Mouse (Mus musculus) midbrain, postnatal 0 days (tissue): ENCODE results near the gene Baiap2l1. TPM values are rescaled to one million over a fixed set of nuclear protein-coding genes. Genes with fewer than 3 reads are reported as not detected.
A peak's percentile ranks its signal among the peaks of the same experiment; 100 is the strongest.

Source experiments
- ATAC-seq: fragments of 200-750 bp; cut with Nextera tagmentation; 2 replicates; pipeline ENCODE4 v1.8.0; 2017; ENCODE audit warnings: moderate number of reproducible peaks, mild to moderate bottlenecking, moderate TSS enrichment, moderate library complexity; ENCODE audit not compliant: low FRiP score
- DNase-seq: peaks from one replicate; pipeline ENCODE4 v3.0.0-alpha.2; 2015; ENCODE audit warnings: low spot score
- H3K27ac ChIP-seq: fragments of 300-500 bp; sonication (generic); 2 replicates; pipeline ENCODE4 v1.5.1; 2014; ENCODE audit warnings: low read depth, mild to moderate bottlenecking, low read length, mixed read lengths
- H3K27me3 ChIP-seq: fragments of 300-500 bp; sonication (generic); 2 replicates; pipeline ENCODE4 v1.6.1; 2014; ENCODE audit warnings: low read length, control low read depth, mixed read lengths; ENCODE audit not compliant: insufficient read depth
- H3K36me3 ChIP-seq: fragments of 300-500 bp; sonication (generic); 2 replicates; pipeline ENCODE4 v1.6.1; 2014; ENCODE audit warnings: low read length, control low read depth, mixed read lengths; ENCODE audit not compliant: insufficient read depth
- H3K4me1 ChIP-seq: fragments of 300-500 bp; sonication (generic); 2 replicates; pipeline ENCODE4 v1.6.1; 2014; ENCODE audit warnings: mild to moderate bottlenecking, control low read depth, antibody characterized with exemption, low read length, mixed read lengths; ENCODE audit not compliant: insufficient read depth
- H3K4me2 ChIP-seq: fragments of 300-500 bp; sonication (generic); 2 replicates; pipeline ENCODE4 v1.6.1; 2014; ENCODE audit warnings: low read depth, mild to moderate bottlenecking, low read length, mixed read lengths; ENCODE audit not compliant: poor library complexity, severe bottlenecking
- H3K4me3 ChIP-seq: fragments of 300-500 bp; sonication (generic); 2 replicates; pipeline ENCODE4 v1.5.1; 2014; ENCODE audit warnings: low read depth, mild to moderate bottlenecking, low read length, moderate library complexity
- H3K9ac ChIP-seq: fragments of 300-500 bp; sonication (generic); replicated peaks from 2 replicates; pipeline ENCODE4 v1.6.1; 2014; ENCODE audit warnings: mild to moderate bottlenecking, low read length, moderate library complexity, mixed read lengths; ENCODE audit not compliant: poor library complexity, severe bottlenecking
- H3K9me3 ChIP-seq: fragments of 300-500 bp; sonication (generic); 2 replicates; pipeline ENCODE4 v1.6.1; 2016; ENCODE audit warnings: low read length, control low read depth
- CTCF ChIP-seq: IDR thresholded peaks from 2 replicates; pipeline ENCODE4 v1.5.1; 2016; ENCODE audit warnings: antibody characterized with exemption, mild to moderate bottlenecking
- WGBS: fragments of 180-500 bp; shearing (Covaris S2); extraction: QIAGEN DNeasy Blood & Tissue Kit; methylation state at CpG from one replicate; pipeline ENCODE4 v1.1.7; 2014; 5-methylcytosine and 5-hydroxymethylcytosine counted together
- polyA plus RNA-seq: library from polyadenylated mRNA; unstranded; fragments of >200 nt; fragmentation: Nextera tagmentation; extraction: Ambion mirVana; gene quantifications from 2 replicates; pipeline ENCODE4 v1.2.1, GENCODE M21; 2015
- total RNA-seq: library from RNA; depleted of rRNA; stranded (reverse); fragments of >200 nt; gene quantifications from 2 replicates; pipeline ENCODE4 v1.2.3, GENCODE M21; 2014

Baiap2l1 gene
- total and polyA plus RNA-seq, 2 experiments from 2014 or later: 0.44 to 0.80 TPM

- Histone ChIP-seq H3K4me1 (no peaks in the 10 kb centered on the region), H3K9ac (no peak overlapping the region), H3K27ac (no peak overlapping the region), H3K4me2 (no peak overlapping the region), H3K9me3 (no peaks in the 10 kb centered on the region), H3K36me3 (no peaks in the 10 kb centered on the region), H3K27me3 (no peaks in the 10 kb centered on the region), H3K4me3 (no peak overlapping the region)
- no peak for TF ChIP-seq CTCF
- ATAC-seq (no peak), DNase-seq (no peak)
- 86% methylated on average over 5 of the region's 5 CpGs for WGBS
Observed at GRCm38 (mm10) chr5:144232531-144232930, 125.4 kb downstream of the Baiap2l1 start.

DNA sequence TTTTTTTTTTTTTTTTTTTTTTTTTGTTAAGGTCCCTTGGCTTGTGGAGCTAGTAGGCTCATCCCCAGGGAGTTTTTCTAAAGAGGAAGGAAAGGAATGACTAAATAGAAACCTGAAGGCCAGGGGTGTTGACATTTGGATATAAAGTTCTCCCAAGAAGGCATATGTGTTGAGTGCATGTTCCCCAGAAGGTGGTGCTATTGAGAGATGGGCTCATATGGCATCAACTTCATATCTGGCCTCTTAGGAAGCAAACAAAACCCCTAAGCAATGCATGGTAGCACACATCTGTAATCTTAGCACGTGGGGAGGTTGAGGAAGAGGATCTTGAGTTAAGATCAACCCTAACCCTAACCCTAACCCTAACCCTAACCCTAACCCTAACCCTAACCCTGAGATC, 126.5 kb downstream of the Baiap2l1 start:
- peak; percentile 52; the same call in 1 of the 2 replicates for TF ChIP-seq CTCF
- no peaks in the 10 kb centered on the region for H3K36me3 ChIP-seq
- no peak overlapping the region for H3K4me2 ChIP-seq
- WGBS: 78% methylated on average over 1 of the region's 1 CpGs
- DNase-seq: no peak
- H3K4me1 ChIP-seq: no peaks in the 10 kb centered on the region
- no peaks in the 10 kb centered on the region for H3K27me3 ChIP-seq
- no peaks in the 10 kb centered on the region for H3K9me3 ChIP-seq
- H3K4me3 ChIP-seq: no peak overlapping the region
- no peak overlapping the region for H3K27ac ChIP-seq
- H3K9ac ChIP-seq: no peak overlapping the region
- no peak for ATAC-seq

DNA sequence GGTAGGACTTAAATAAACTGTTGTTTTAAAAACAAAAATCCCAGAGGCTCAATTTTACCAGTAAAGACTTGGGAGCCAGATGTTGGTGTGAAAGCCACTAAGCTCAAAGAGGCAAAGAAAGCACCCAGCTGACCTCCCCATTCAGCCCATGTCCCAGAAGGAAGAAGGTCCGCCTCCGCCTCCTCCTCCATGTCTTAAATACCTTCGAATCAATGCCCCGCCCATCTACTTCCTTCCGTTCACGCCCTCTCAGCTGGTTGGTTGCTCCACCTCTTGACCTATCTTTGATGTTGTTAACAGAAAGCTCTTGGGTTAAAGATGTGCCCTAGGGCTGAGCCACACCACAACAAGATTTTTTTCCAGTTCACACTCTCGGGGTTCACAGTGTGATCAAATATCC, 127.7 kb downstream of the Baiap2l1 start:
- TF ChIP-seq CTCF: no peak
- Histone ChIP-seq H3K36me3 (no peaks in the 10 kb centered on the region), H3K4me1 (no peaks in the 10 kb centered on the region), H3K27ac (no peak overlapping the region), H3K9me3 (no peaks in the 10 kb centered on the region), H3K4me3 (no peak overlapping the region), H3K27me3 (no peaks in the 10 kb centered on the region), H3K4me2 (no peak overlapping the region), H3K9ac (no peak overlapping the region)
- WGBS: 91% methylated on average over 7 of the region's 7 CpGs
- ATAC-seq (no peak), DNase-seq (no peak)

- Histone ChIP-seq H3K9ac (no peak overlapping the region), H3K4me2 (no peak overlapping the region), H3K4me1 (peaks cover 10% of the 10 kb centered on the region; the same call in 1 of the 2 replicates), H3K27ac (no peak overlapping the region), H3K9me3 (no peaks in the 10 kb centered on the region), H3K27me3 (no peaks in the 10 kb centered on the region), H3K36me3 (no peaks in the 10 kb centered on the region), H3K4me3 (no peak overlapping the region)
- WGBS: 37% methylated on average over 11 of the region's 11 CpGs
- DNase-seq (no peak), ATAC-seq (no peak)
- TF ChIP-seq CTCF: no peak
Observed at GRCm38 (mm10) chr5:144226220-144226619, 131.7 kb downstream of the Baiap2l1 start.

GRCm38 (mm10) chr5:144223899-144224816, 133.8 kb downstream of the Baiap2l1 start:
- peak overlapping the region; percentile 93 for H3K4me2 ChIP-seq
- no peak for ATAC-seq
- no peaks in the 10 kb centered on the region for H3K27me3 ChIP-seq
- peak overlapping the region; percentile 76 for H3K27ac ChIP-seq
- peaks cover 10% of the 10 kb centered on the region; the same call in 1 of the 2 replicates for H3K4me1 ChIP-seq
- peak overlapping the region; percentile 76 for H3K4me3 ChIP-seq
- no peak for DNase-seq
- no peaks in the 10 kb centered on the region for H3K9me3 ChIP-seq
- peak; percentile 25; the same call in 1 of the 2 replicates for TF ChIP-seq CTCF
- WGBS: 25% methylated on average over 18 of the region's 18 CpGs
- no peaks in the 10 kb centered on the region for H3K36me3 ChIP-seq
- peak overlapping the region; percentile 81 for H3K9ac ChIP-seq

- H3K9me3 ChIP-seq: no peaks in the 10 kb centered on the region
- WGBS: under 1% methylated on average over 37 of the region's 37 CpGs
- ATAC-seq: peak; percentile 94
- peak; percentile 96 for DNase-seq
- peak; percentile 32 for TF ChIP-seq CTCF
- peaks cover 10% of the 10 kb centered on the region; the same call in 1 of the 2 replicates for H3K4me1 ChIP-seq
- peak within 1 kb of the TSS; percentile 76 for H3K27ac ChIP-seq
- peak within 1 kb of the TSS; percentile 93 for H3K4me2 ChIP-seq
- H3K27me3 ChIP-seq: no peaks in the 10 kb centered on the region
- no peaks in the 10 kb centered on the region for H3K36me3 ChIP-seq
- peak within 1 kb of the TSS; percentile 81 for H3K9ac ChIP-seq
- H3K4me3 ChIP-seq: peak within 1 kb of the TSS; percentile 76
Observed at GRCm38 (mm10) chr5:144223503-144223862, 134.4 kb downstream of the Baiap2l1 start, which contains the start of gene Tecpr1. TSS of gene Tecpr1 (minus strand) at chr5:144223615.
